Mouse (Mus musculus): ENCODE measurements around the gene Olfr15. TPM values are rescaled to one million over a fixed set of nuclear protein-coding genes. Genes with fewer than 3 reads are reported as not detected.

Gene Olfr15
- polyA plus RNA-seq (2017; shearing (Covaris generic)), result not detected

GRCm38 (mm10) chr16:3830588-3831109 lies at the start of gene Olfr15:
Gene Olfr15 (plus strand): TSS chr16:3830878.

GRCm38 (mm10) chr16:3846711-3847518 lies 16.2 kb downstream of the Olfr15 start, which contains the start of gene Zfp174:
Gene Zfp174 (plus strand): TSS chr16:3847268.

GRCm38 (mm10) chr16:3872216-3873047 lies 41.8 kb downstream of the Olfr15 start, which contains the start of gene Naa60:
Gene Naa60 (plus strand): TSS chr16:3872375.

GRCm38 (mm10) chr16:3884201-3885064 lies 53.8 kb downstream of the Olfr15 start, which contains the start of the genes Zfp597 and Gm20695:
Gene Zfp597 (minus strand): TSS chr16:3884561.
Gene Gm20695 (plus strand): TSS chr16:3884648.

Other genes with a start within 250 kb of the Olfr15 start
- gene Olfr161, start 239.8 kb upstream of the Olfr15 start, polyA plus RNA-seq (2017; shearing (Covaris generic)), result 0.04 TPM
- gene Mefv, start 112.8 kb upstream of the Olfr15 start, polyA plus RNA-seq (2017; shearing (Covaris generic)), result not detected
- gene Zfp263, start 86.8 kb upstream of the Olfr15 start, polyA plus RNA-seq (2017; shearing (Covaris generic)), result 89.8 TPM
- gene Zfp174, start 16.4 kb downstream of the Olfr15 start, polyA plus RNA-seq (2017; shearing (Covaris generic)), result 1.5 TPM
- 151 TPM for gene Naa60, start 41.5 kb downstream of the Olfr15 start, polyA plus RNA-seq (2017; shearing (Covaris generic))
- 15.8 TPM for gene Zfp597, start 53.7 kb downstream of the Olfr15 start, polyA plus RNA-seq (2017; shearing (Covaris generic))
- gene Gm20695, start 53.8 kb downstream of the Olfr15 start, polyA plus RNA-seq (2017; shearing (Covaris generic)), result 2.4 TPM
- gene 1700037C18Rik, start 77.8 kb downstream of the Olfr15 start, polyA plus RNA-seq (2017; shearing (Covaris generic)), result 12.4 TPM
- gene Cluap1, start 77.9 kb downstream of the Olfr15 start, polyA plus RNA-seq (2017; shearing (Covaris generic)), result 47.0 TPM
- gene Nlrc3, start 145.8 kb downstream of the Olfr15 start, polyA plus RNA-seq (2017; shearing (Covaris generic)), result 92.7 TPM
- gene Slx4, start 172.9 kb downstream of the Olfr15 start, polyA plus RNA-seq (2017; shearing (Covaris generic)), result 51.6 TPM
- 6.0 TPM for gene Dnase1, start 206.1 kb downstream of the Olfr15 start, polyA plus RNA-seq (2017; shearing (Covaris generic))
- gene Trap1, start 246.9 kb downstream of the Olfr15 start, polyA plus RNA-seq (2017; shearing (Covaris generic)), result 74.8 TPM